Mouse (Mus musculus): Measurements from ENCODE around the gene Gm20518.
A peak's percentile ranks its signal among the peaks of the same experiment; 100 is the strongest.

The Gm20518 gene

DNA sequence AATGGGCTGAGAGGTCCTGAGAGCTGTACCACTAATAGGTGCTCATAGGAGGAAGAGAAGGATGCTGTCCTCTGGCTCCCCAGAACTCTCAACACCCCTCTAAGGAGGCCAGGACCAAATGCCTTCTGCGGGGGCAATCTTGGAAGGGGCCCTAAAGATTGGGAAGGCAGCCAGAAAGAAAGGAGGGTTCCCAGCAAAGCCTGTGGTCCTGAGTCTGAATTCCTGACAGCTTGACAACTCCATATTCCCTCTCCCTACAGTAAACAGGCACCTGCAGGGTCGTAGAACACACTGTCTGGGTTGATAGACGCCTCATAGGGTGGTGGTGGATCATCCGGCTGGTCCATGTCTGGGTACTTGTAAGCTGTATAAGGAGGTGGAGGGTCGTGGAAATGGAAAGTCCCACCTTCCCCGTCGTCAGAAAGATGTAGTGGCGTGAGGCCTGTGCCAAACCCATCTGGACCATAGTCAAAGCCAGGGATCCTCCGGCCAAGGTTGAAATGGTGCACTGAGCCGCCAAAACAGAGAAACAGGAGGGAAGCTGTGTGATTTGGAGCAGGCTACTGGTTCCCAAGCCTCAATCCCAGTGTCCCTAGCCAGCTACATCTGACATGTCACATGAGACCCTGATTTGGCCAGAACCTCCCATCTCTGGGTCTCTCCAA is 47.6 kb downstream of the Gm20518 start:
- DNase-seq (ENCODE audit: extremely low read depth, low read depth, low spot score), result no peak

DNA sequence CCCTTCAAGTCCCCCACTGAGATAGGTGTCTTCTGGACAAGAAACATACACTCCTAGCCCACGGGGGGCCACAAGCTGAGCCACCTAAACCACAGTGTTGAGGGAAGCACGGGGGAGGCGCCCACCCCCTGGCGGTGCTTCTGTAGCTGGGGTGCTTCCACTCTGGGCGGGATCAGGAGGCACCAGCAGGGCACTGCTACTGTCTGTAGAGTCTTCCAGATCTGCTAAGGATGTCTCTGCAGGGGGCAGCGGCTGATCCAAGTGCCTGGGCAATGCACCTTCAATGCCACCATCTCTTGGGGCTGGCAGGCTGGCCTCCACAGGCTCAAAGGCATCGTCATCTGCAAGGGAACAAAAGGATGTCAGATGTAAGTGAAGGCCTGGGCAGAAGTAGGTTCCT is 49.0 kb downstream of the Gm20518 start:
- no peak for DNase-seq (ENCODE audit: extremely low read depth, low read depth, low spot score)

DNA sequence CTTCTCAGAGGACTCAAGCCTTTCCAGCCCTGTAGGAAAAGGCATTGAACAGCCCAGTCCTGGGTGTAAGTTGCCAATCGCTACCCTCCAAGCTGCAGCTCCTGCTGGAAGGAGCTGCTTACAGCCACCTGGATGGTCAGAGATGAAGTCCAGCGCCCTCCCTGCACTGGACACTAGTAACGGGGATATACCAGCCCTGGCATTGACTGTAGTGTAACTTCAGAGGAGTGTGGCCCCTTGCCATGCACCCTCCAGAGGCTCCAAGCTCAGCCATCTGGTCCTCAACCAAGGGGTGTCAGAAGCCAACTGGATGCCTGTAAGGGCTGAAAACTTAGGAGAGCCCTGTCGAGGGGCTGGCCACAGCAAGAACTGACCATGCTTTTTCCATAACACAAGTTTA is 51.5 kb downstream of the Gm20518 start:
- DNase-seq (ENCODE audit: extremely low read depth, low read depth, low spot score), result no peak

DNA sequence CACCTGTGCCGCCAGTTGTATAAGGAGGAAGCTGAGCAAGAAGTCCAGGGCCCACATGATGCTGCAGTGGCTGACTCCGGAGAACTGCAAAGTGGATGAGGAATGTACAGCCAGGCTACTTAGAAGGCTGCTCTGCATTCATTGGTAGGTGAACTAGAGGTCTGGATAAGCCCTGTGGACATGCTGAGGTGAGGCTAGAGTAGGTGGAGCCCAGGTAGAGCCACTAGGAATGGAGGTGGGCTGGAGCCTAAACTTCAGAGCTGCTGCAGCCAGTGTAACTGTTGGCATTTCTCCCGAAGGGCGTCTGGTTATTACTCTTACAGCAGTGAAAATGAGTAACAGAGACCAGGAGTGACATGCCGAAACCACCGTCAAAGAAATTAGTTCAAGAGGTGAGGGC is 53.4 kb downstream of the Gm20518 start, which contains the start of gene Car15:
TSS of gene Car15 (minus strand) at position 314 of the 400 bp plus-strand sequence.
- DNase-seq (ENCODE audit: extremely low read depth, low read depth, low spot score), result no peak

DNA sequence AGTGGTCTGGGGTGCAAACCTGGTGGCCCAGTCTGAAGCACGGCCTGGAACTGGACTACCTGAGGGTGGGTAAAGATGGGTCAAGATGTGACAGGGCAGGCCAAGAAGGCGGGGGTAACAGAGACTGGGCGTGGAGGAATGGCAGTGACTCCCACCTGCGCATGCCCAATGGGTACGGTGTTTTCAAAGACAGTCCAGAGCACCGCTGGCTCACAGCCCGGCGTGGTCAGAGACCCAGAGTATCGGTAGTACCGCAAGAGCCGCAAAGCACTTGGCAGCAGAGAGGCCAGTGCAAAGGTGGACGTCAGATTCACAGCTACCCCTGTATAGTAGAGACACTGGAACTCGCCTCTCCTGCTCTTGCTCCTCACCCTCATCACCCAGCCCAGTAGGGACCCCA is 56.0 kb downstream of the Gm20518 start:
- DNase-seq (ENCODE audit: extremely low read depth, low read depth, low spot score), result no peak

DNA sequence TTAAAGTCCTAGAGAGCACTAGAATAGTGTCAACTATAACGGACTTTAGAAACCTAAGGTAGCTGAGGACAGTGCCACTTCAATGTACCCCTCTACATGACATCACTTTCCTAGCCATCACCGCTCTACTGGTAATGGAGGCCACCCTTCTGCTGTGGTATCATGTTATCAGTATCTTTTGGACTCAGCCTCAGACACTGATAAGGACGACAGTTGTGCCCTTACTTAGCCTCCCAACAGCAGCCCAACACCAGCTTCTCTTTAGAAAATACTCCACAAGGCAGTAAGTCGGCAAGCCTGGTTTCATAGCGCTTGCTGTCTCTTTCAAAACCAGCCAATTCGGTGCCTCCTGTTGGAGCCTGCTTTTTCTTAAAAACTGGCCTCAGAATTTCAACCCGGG is 56.9 kb downstream of the Gm20518 start:
- DNase-seq (ENCODE audit: extremely low read depth, low read depth, low spot score), result no peak

DNA sequence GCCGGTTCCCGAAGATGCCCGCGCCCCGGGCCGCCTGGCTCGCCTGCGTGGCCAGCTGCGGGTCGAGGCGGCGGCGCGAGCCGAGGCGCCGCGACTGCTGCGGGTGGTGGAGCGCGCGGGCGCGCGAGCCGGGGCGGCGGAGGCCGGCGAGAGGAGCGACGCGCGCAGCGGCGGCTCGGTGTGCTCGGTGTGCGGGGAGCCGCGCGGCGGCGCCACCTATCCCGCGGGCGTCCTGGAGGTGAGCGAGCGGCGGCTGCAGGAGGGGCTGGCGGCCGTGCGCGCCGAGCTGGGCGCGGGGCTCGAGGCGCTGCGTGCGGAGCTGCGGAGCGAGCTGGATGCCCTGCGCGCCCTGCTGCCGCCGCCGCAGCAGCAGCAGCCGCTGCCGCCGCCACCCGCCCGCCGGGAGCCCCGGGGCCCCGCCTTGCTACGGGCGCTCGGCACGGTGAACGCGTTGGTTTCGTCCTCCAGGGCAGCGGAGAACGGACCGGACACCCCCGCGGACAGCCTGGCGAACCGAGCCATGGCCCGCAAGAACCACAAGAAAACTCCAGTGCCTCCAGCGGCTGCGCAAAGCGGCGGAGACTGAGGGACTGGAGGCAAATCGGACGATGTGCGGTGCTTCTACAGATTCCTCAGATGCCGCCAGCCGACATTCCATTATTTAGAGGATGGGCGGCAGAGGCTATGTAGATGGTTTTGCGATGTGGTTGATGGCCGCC is 57.6 kb downstream of the Gm20518 start:
- no peak for DNase-seq (ENCODE audit: extremely low read depth, low read depth, low spot score)

DNA sequence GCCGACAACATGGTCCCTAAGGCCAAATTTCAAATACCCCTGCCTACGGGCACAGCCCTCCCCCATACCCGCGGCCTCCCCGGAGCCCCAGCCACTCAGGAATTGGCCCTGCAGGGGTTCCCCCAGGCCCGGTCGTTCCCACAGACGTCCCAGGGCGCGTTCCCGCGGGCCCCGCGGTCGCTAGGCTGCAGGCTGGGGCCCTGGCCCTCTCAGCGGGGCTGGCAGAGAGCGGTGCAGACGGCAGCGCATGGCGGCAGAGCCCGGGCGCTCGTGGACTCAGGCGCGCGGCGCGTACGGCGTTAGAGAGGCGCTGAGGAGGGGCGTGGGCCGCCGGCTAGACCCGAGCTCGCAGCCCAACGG is 58.2 kb downstream of the Gm20518 start:
- no peak for DNase-seq (ENCODE audit: extremely low read depth, low read depth, low spot score)

DNA sequence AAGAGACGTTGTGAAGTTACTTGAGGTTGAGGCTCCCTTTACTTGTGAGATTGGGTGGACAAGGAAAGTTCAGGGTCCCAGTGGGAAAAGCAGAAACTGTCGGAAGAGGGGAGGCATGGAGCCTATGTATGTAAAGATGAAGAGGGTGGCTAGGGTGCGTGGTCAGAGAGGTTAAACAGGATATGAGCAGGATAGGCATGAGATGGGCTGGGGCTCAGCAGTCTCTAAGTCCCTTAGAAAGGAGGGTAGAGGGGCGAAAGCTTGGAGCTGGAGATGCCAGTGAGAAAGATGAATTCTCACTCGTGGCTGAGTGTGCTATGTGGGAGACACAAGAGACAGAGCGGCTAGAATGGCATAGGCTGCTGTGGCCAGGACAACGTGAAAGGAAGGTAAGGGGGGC is 58.6 kb downstream of the Gm20518 start, which contains the start of gene B830017H08Rik:
TSS of gene B830017H08Rik (plus strand) at position 301 of the 400 bp plus-strand sequence.
- no peak for DNase-seq (ENCODE audit: extremely low read depth, low read depth, low spot score)

DNA sequence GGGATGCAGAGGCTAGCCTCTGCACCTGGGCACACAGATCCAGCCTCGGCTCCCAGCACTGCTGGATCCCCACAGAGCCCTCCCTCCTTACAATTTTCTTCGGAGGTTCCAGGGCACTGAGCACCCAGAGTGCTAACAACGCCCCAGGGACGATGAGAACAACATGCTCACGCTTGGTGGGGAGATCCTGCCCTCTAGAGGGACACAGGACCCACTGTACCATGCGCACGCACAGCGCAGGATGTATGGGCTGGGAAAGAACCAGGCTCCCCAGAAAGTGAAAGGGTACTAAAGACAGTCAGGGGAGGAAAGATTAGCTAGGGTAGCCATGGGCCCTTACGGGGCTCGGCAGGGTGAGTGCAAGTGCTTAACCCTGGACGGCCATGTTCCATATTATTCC is 59.7 kb downstream of the Gm20518 start:
- no peak for DNase-seq (ENCODE audit: extremely low read depth, low read depth, low spot score)

DNA sequence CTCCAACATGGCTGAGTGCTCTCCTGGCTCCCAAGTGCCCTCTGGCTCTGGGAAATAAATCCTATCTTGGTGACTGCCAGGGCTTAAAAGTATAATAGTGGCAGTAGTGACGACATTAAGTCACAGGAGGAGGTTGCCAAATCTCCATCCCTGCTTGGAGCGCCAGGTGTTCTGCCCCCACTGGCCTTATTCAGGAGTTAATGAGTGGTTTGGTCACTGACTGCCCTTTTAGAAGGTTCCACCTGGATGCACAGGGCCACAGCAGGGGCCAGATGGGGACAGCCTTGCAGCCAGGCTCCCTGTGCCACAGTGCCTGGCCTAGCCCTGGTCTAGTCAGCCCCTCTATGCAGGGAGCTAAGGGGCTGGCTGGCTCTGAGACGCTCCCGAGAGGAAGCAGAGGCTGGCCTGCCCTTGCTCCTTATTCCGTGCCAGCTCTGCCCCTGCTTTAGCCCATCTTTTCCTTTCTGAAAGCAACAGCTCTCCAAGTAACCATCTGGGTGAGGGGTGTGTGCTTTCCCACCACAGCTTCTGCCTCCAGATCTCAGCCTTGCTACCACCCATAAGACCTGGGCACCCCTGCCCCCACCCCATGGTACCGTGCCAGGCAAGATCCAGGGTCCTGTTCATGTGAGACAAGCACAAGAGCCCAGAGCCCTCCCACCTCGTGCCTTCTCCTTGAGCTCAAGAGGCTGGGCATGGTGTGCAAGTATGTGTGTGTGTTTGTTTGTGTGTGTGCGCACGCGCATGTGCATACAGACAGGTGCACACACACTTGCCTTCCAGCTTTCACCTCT is 60.9 kb downstream of the Gm20518 start:
- no peak for DNase-seq (ENCODE audit: extremely low read depth, low read depth, low spot score)

DNA sequence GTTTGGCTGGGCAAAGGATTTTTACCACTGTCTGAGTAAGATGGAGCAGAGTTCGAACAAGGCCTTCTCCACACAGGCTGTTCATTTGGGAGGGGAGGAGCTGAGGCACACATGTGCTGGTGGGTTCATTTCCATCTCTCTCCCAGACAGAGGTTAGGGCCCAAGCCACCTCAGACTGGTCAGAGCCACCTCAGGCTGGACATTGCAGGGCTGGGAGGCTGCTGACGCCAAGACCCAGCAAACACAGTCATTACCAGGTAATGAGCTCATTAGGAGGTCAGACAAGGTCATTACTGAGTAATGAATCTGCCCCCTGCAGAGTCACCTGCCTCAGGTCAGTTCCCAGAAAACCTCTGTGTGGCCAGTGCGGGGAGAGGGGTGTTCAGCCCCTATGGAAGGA is 62.6 kb downstream of the Gm20518 start:
- DNase-seq (ENCODE audit: extremely low read depth, low read depth, low spot score), result no peak

DNA sequence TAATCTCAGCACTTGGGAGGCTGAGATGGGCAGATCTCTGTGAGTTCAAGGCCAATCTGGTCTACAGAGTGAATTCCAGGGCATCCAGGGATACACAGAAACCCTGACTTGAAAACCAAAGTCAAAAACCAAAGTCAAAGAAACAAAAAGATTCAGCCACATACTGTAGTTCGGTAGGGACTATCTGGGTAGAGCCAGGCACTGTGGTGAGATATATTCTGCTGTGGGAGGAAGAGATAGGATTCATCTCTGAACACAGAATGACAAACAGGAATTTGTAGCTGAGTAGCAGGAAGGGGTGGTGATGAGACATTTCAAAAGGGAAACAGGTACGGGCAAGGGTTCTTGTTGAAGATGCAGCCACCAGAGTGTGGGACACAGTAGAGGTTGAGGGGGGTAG is 63.2 kb downstream of the Gm20518 start:
- no peak for DNase-seq (ENCODE audit: extremely low read depth, low read depth, low spot score)

DNA sequence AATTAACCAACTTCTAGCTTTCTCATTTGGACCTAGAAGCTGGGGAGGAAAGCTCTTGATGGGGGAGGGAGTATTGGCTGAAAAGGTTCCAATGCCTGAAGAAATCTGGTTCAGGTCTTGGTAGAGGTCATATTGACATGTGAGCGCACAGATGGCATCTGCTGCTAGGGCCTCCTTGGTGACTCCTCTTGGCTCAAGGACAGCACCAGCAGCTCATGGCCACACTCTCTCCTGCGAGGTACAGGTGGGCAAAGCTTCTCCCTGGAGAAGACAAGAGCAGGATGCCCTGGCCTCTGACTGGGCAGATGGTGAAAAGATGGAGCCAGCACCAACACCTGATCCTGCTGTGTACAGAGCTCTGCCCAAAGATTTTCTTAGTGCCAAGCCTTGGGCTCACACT is 65.0 kb downstream of the Gm20518 start:
- DNase-seq (ENCODE audit: extremely low read depth, low read depth, low spot score), result no peak

DNA sequence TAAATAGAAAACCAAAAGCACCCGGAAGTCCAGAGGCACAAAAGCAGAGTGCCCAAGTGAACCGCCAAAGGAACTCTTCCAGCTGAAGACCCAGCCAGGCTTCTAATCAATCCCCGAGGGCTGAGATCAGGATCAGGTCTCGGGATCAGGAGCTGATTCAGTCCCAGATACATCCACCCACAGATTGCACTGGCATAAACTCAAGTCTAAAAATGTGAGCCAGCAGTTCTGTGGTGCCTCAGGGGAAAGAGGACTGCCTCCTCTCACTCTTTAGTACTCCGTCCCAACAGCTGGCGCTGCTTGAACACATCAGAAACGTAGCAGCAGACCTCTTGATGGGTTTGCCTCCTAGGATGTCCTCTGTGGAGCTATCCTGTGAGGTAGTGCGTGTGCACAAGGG is 74.9 kb downstream of the Gm20518 start:
- peak; percentile 50 for DNase-seq (ENCODE audit: extremely low read depth, low read depth, low spot score)

DNA sequence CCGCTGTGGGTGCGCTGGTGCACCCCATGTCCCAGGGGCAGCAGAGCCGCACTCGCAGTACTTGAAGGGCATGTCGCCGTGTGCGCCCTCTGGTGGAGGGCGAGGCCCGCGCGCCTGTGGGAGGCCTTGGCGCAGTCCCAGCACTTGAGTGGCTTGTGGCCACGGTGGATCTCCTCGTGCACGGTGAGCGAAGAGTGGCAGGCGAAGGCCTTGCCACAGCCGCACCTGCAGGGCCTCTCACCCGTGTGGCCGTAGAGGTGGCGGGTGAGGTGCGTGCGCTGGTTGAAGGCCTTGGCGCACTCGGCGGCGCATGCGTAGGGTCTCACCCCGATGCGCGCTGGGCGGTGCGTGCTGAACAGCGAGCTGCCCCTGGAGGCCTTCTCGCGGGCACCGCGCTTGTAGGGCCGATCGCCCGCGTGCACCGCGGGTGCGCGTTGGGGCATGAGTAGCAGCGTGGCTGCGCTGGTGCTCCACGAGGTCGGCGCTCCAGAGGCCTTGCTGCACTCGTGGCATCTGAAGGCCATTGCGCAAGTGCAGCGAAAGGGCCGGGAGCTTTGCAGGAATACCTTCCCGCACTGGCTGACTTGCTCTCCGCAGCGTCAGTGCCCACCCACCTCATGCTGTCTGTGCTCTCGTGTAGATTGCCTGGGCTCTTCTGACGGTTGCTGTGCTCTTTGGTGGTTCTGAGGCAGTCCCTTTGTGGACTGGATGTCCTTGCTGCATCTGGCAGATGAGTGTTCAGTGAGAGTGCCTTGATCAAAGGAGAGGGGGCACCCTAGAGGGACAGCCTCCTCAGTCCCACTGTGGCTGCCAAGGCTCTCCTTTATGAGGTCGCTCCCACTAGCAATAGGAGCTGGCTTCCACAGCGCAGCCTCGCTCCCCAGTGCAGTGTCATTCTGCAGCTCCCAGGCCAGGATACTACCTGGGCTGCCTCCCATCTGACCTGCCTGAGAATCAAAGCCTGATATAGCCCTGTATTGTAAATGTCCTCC is 75.8 kb downstream of the Gm20518 start:
- DNase-seq (ENCODE audit: extremely low read depth, low read depth, low spot score), result no peak

DNA sequence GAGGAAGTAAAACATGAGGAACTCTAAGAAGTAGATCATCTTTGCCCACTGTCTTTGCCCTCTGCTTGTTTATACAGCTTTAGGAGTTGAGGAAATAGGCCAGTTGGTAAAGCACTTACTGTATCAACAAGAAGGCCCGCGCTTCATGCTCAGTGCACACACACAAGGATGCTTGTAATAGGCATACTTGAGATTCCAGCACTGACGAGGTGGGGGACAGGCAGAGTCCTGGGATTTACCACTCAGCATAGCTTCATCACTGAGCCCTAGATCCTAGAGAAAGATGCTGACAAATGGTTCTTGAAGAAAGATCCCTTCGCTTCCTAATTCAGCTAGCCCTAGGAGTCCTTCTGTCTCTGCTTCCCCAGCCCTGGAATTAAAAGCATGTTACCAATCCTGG is 78.3 kb downstream of the Gm20518 start:
- DNase-seq (ENCODE audit: extremely low read depth, low read depth, low spot score), result no peak

DNA sequence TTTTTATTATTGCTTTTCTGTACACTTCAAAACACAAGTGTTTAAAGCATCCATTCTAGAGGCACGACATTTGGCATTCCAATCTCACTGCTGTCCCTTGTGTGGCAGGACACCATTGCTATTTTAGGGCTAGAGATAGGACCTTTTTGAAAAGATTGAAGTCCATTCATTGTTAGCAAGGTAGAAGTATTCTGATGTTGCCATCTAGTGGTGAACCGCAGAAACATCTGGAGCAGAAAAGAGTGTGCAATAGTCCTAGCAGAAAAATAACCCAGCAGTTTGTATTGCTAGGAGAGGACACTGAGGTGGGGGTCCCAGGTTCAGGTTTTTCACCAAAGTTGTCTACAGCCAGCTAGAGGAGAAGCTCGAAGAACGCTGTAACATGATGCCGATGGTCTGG is 79.4 kb downstream of the Gm20518 start:
- DNase-seq (ENCODE audit: extremely low read depth, low read depth, low spot score), result no peak

DNA sequence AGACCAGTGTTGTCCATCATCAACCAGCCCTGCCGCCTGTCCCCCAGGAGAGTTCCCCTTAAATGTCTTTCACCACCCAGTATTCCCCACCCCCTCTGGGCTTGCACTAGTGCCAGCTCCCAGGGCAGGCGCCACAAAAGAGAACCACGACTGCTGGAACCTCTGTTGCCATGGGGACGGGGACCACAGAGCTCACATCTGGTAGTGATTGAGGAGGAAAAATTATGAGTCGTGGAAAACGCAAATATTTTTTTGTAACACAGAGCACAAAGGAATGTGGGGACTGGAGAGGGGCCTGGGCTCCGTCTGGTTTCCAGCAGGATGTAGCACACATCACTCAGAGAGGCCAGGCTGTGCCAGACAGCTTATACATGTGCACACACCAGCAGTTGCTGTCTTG is 81.8 kb downstream of the Gm20518 start:
- DNase-seq (ENCODE audit: extremely low read depth, low read depth, low spot score), result no peak

DNA sequence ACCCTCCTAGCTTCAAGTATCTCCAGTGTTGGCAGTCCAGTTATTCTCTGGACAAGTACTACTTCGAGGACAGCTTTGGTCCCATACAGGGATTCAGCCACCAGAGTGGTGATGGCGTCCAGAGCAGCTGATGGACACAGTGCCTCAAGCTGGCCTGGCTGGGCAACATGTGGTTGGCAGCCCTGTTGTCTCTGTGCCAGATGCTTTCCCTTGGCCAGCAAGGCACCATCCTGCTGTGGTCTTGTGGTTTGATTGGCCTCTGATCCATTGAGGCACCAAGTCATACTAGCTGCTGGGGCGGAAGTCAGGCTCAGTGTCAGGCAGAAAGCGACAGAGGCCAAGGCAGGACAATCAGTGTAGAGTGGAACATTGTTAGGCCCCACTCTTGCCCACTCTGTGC is 82.3 kb downstream of the Gm20518 start:
- DNase-seq (ENCODE audit: extremely low read depth, low read depth, low spot score), result no peak
